10 mouse cellular contexts compared by ENCODE assay signal in genomic region chr17:5227950-5228615, GRCm38 (mm10).
DNase-seq lines count a peak whose midpoint lies in the region; ATAC-seq lines count a peak whose summit lies in the region.
"Had no signal": no experiment of that assay in that cellular context is flagged by ENCODE, and none has a peak within 500 bp of the region (broad histone marks: within the 10 kb centered on the region; RNA-seq: fewer than 3 reads in every experiment).

No protein-coding gene starts in this region.

- H3K27ac ChIP-seq in midbrain, embryonic 14.5 days (replicated peaks; ENCODE audit: low read depth, low read length), result peak overlapping the region; percentile 55
- H3K27ac ChIP-seq in midbrain, embryonic 11.5 days (ENCODE audit: low read depth, low read length), result no peak overlapping the region
- H3K27ac ChIP-seq in intestine, embryonic 14.5 days (ENCODE audit: low read depth), result no peak overlapping the region

- H3K9ac ChIP-seq in midbrain, embryonic 14.5 days (replicated peaks; ENCODE audit: low read length), result no peak overlapping the region
- no peak overlapping the region for H3K9ac ChIP-seq in midbrain, embryonic 11.5 days (ENCODE audit: low read length)
- no peak overlapping the region for H3K9ac ChIP-seq in intestine, embryonic 14.5 days (ENCODE audit: low read length)
- H3K9ac ChIP-seq: liver, postnatal 0 days had no signal

- peaks cover 15% of the 10 kb centered on the region for H3K4me1 ChIP-seq in midbrain, embryonic 14.5 days (ENCODE audit: control insufficient read depth, insufficient read depth, low read length)
- peaks cover 4% of the 10 kb centered on the region; the same call in 1 of the 2 replicates for H3K4me1 ChIP-seq in midbrain, embryonic 11.5 days (ENCODE audit: control insufficient read depth, insufficient read depth, low read length)
- peaks cover 35% of the 10 kb centered on the region for H3K4me1 ChIP-seq in intestine, embryonic 14.5 days (replicated peaks; ENCODE audit: control insufficient read depth, insufficient read depth, low read length)

- H3K4me3 ChIP-seq in midbrain, embryonic 14.5 days (replicated peaks; ENCODE audit: low read depth, low read length), result no peak overlapping the region
- H3K4me3 ChIP-seq in midbrain, embryonic 11.5 days (ENCODE audit: low read depth, low read length), result no peak overlapping the region
- no peak overlapping the region for H3K4me3 ChIP-seq in intestine, embryonic 14.5 days (ENCODE audit: low read depth, low read length)

- no peaks in the 10 kb centered on the region for H3K9me3 ChIP-seq in midbrain, embryonic 14.5 days (ENCODE audit: control insufficient read depth, low read length)
- no peaks in the 10 kb centered on the region for H3K9me3 ChIP-seq in midbrain, embryonic 11.5 days (ENCODE audit: control insufficient read depth, low read length)
- H3K9me3 ChIP-seq in intestine, embryonic 14.5 days (ENCODE audit: control insufficient read depth, low read length), result no peaks in the 10 kb centered on the region

- DNase-seq in midbrain, embryonic 14.5 days, result peak; percentile 65
- no peak for DNase-seq in midbrain, embryonic 11.5 days (ENCODE audit: low spot score, missing footprints)
- peak; percentile 79 to 87 for DNase-seq in cerebellum, postnatal 14 days
- no peak for DNase-seq in intestine, embryonic 14.5 days (ENCODE audit: low spot score)
- DNase-seq in retina, embryonic 14.5 days (ENCODE audit: low spot score), result peak; percentile 74
- no peak for DNase-seq in thymus, postnatal 25 days
- DNase-seq in lung, adult 18-20 months, result no peak
- DNase-seq in thymus, postnatal 14 days, result no peak
- DNase-seq: liver, postnatal 0 days had no signal

- H3K4me2 ChIP-seq in midbrain, embryonic 14.5 days (ENCODE audit: low read length), result no peak overlapping the region
- no peak overlapping the region for H3K4me2 ChIP-seq in midbrain, embryonic 11.5 days
- H3K4me2 ChIP-seq in intestine, embryonic 14.5 days (ENCODE audit: low read length), result 0 out of 2 replicates have a peak overlapping the region, but pooled peaks have one; percentile 6

- no peaks in the 10 kb centered on the region for H3K36me3 ChIP-seq in midbrain, embryonic 14.5 days (ENCODE audit: control insufficient read depth, insufficient read depth, low read length)
- no peaks in the 10 kb centered on the region for H3K36me3 ChIP-seq in midbrain, embryonic 11.5 days (ENCODE audit: control insufficient read depth, insufficient read depth, low read length)
- H3K36me3 ChIP-seq in intestine, embryonic 14.5 days (ENCODE audit: control insufficient read depth, insufficient read depth, low read length), result no peaks in the 10 kb centered on the region

- 52% methylated on average over 14 of the region's 14 CpGs for WGBS in midbrain, embryonic 14.5 days
- 79% methylated on average over 14 of the region's 14 CpGs for WGBS in midbrain, embryonic 11.5 days
- 66% methylated on average over 14 of the region's 14 CpGs for WGBS in intestine, embryonic 14.5 days

- ATAC-seq in midbrain, embryonic 14.5 days (ENCODE audit: low FRiP score, low TSS enrichment), result no peak
- ATAC-seq in midbrain, embryonic 11.5 days (ENCODE audit: low FRiP score), result no peak
- ATAC-seq in intestine, embryonic 14.5 days (replicated peaks; ENCODE audit: low FRiP score, low TSS enrichment, low read depth), result no peak
- ATAC-seq: inflammation-experienced regulatory T-cells, adult 6 months; liver, postnatal 0 days had no signal

- H3K27me3 ChIP-seq in midbrain, embryonic 14.5 days (ENCODE audit: control insufficient read depth, insufficient read depth, low read length), result no peaks in the 10 kb centered on the region
- H3K27me3 ChIP-seq in midbrain, embryonic 11.5 days (ENCODE audit: control insufficient read depth, insufficient read depth, low read length), result no peaks in the 10 kb centered on the region
- no peaks in the 10 kb centered on the region for H3K27me3 ChIP-seq in intestine, embryonic 14.5 days (replicated peaks; ENCODE audit: control insufficient read depth, insufficient read depth, low read length)

Comparison
In these comparisons a context has a peak if more than half of its experiments do, and no peak if none do; other contexts are left out.
1. DNase-seq: peak in midbrain, embryonic 14.5 days (single experiment), cerebellum, postnatal 14 days (2 of 2) and retina, embryonic 14.5 days (single experiment); none in midbrain, embryonic 11.5 days (single experiment), intestine, embryonic 14.5 days (single experiment), thymus, postnatal 25 days (single experiment), lung, adult 18-20 months (0 of 2) and thymus, postnatal 14 days (single experiment).